Mouse (Mus musculus) CD4-positive naive resting alpha-beta T cell, adult 57 days (primary cell): Measurements from ENCODE around the gene Sarm1. TPM values are rescaled to one million over a fixed set of nuclear protein-coding genes. Genes with fewer than 3 reads are reported as not detected.

Source experiments
- total RNA-seq: library from RNA; stranded (reverse); gene quantifications from one replicate; pipeline ENCODE4 v1.2.4, GENCODE M21; 2023

Sarm1 gene
- total RNA-seq = 3.5 TPM

DNA sequence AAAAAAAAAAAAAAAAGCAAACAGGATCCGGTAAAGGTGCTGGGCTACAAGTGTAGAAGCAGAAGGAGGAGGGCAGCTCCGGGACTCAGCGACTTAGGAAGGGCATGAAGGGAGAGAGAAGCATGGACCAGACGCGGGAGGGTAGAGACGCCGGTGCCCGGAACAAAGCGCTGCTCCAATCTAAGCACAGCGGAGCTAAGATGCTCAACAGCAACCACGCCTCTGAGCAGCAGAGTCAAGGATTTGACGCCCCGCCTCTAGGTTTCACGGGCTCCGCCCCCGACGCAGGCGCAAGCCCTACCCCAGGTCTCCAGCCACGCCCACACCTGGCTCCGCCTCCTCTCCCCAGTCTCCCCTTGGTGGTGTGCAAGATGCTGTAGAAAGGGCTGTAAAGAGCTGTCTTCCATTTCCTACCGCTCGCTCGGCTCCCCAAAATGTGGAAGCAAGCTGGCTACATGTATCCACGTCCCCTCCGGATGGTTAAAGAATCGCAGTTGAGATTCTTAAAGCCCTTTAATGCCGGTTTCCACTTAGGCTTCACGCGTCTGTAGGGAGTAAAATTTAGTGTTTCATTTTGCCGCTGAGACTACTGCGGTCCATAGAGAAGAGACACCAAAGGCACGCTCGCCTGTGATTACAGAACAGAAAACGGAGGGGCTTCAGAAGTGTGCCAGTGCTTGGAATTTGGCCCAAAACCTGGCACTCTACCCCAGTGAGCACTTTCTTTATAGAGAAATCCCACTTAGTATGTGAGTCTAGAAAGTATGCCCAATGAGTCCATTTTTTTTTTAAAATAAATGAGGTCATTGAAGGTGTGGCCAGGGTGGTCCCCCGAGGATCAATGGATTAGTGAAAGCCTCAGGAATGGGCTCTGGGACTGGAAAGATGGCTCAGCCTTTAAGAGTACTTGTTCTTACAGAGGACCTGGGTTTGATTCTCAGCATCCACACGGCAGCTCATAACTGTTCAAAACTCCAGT, at the start of gene Sarm1:
Gene Sarm1, minus strand, starts transcription at position 211 of the 979 bp plus-strand sequence.

GRCm38 (mm10) chr11:78536080-78536689, 38.6 kb upstream of the Sarm1 start, which contains the start of the genes Tnfaip1 and Ift20:
Gene Tnfaip1 (minus strand): TSS chr11:78536332.
Gene Ift20 (plus strand): TSS chr11:78536361.

GRCm38 (mm10) chr11:78512025-78512957, 14.7 kb upstream of the Sarm1 start, which contains the start of the genes Tmem199 and Poldip2:
Gene Tmem199 (minus strand): TSS chr11:78512172.
Gene Poldip2 (plus strand): TSS chr11:78512193.

GRCm38 (mm10) chr11:78502909-78503650, 5.5 kb upstream of the Sarm1 start, which contains the start of gene Sebox:
Gene Sebox (plus strand): TSS chr11:78503447.

GRCm38 (mm10) chr11:78499004-78499403, 1.4 kb upstream of the Sarm1 start, which contains the start of gene Vtn:
Gene Vtn (plus strand): TSS chr11:78499091.

DNA sequence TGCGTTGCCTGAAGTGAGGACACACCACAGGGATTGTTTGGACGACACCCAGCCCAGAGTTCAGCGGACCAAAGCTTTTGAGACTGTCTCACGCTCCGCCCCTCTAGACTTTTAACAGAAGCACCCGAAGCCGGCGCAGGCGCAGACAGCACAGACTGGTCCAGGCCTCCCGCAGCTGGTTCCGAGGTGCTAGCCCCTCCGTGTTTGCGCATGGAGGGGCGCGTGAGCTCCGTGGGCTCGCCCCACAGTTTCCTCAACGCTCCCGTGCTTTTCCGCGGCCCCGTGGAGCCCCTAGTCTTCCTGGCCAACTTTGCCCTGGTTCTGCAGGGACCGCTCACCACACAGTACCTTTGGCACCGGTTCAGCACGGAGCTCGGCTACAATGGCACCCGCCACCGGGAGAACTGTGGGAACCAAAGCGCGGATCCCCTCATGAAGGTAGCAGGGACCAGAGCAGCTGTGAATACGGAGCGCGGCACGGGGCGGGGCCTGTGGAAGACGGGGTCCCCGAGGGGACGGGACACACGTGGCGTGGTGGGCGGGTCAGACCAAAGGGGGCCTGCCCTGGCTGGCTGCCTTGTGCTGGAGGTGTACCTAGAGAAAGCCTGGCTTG, 31.9 kb downstream of the Sarm1 start, which contains the start of gene Slc46a1:
Gene Slc46a1, plus strand, starts transcription at position 130 of the 613 bp plus-strand sequence.

Other genes starting within 250 kb of the Sarm1 start
- 107 TPM for gene 2610507B11Rik, start 236.0 kb downstream of the Sarm1 start, total RNA-seq
- gene BC030499, start 206.9 kb downstream of the Sarm1 start, total RNA-seq = 1.7 TPM
- gene Spag5, start 196.2 kb downstream of the Sarm1 start, total RNA-seq = 1.7 TPM
- gene Aldoc, start 174.8 kb downstream of the Sarm1 start, total RNA-seq = 38.4 TPM
- gene Pigs, start 169.3 kb downstream of the Sarm1 start, total RNA-seq = 49.7 TPM
- gene Unc119, start 154.3 kb downstream of the Sarm1 start, total RNA-seq = 15.1 TPM
- gene Foxn1, start 111.2 kb downstream of the Sarm1 start, total RNA-seq = not detected
- not detected for gene Slc13a2, start 75.5 kb downstream of the Sarm1 start, total RNA-seq
- gene Slc46a1, start 32.1 kb downstream of the Sarm1 start, total RNA-seq = 1.5 TPM
- gene Vtn, start 1.3 kb upstream of the Sarm1 start, total RNA-seq = not detected
- gene Sebox, start 5.7 kb upstream of the Sarm1 start, total RNA-seq = not detected
- 22.1 TPM for gene Tmem199, start 14.4 kb upstream of the Sarm1 start, total RNA-seq
- 36.3 TPM for gene Poldip2, start 14.4 kb upstream of the Sarm1 start, total RNA-seq
- 14.5 TPM for gene Tnfaip1, start 38.6 kb upstream of the Sarm1 start, total RNA-seq
- gene Ift20, start 38.6 kb upstream of the Sarm1 start, total RNA-seq = 38.8 TPM
- gene Tmem97, start 53.0 kb upstream of the Sarm1 start, total RNA-seq = 6.9 TPM
- gene Nlk, start 199.6 kb upstream of the Sarm1 start, total RNA-seq = 78.6 TPM